ENCODE assay signal across 8 mouse cellular contexts in the genomic region with DNA sequence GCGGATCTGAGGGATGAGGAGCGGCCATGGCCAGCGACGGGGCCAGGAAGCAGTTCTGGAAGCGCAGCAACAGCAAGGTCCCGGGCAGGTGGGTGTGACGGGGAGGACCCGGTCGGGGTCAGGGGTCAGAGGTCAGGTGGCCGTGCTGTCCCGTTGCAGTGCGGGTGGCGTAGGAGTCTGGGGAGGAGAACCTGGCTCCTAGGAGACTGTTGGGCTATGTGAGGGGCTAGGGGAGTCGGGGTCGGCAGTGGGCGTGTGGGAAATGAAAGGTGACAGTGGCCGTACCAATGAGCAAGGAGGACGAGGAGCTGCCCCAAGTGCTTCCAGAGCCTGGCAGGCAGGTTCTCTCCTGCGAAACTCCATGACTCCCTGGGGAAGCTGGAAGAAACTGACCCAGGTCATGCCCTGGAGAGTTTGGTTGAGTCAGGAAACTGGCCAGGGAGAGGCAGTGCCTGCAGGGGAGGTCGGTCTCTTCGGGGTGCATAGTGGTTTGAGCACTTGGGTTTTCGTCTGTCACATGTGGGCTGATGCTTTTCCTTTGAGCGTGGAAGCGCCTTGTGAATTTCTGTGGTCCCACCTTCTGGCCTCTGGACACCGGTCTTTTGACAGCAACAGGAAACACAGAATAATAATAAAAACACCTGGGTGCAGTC. TPM values are rescaled to one million over a fixed set of nuclear protein-coding genes. Genes with fewer than 3 reads are reported as not detected.
DNase-seq lines count a peak whose midpoint lies in the region; ATAC-seq and TF ChIP-seq lines count a peak whose summit lies in the region.

No protein-coding gene starts in this region.

- H3K4me3 ChIP-seq in heart, adult 2 months = peak overlapping the region; percentile 80
- peak overlapping the region; percentile 97 for H3K4me3 ChIP-seq in E14TG2a.4 (replicated peaks; ENCODE audit: low read length)
- peak overlapping the region; percentile 99 for H3K4me3 ChIP-seq in forebrain, embryonic 15.5 days
- H3K4me3 ChIP-seq in liver, postnatal 0 days (ENCODE audit: low read depth, low read length) = peak overlapping the region; percentile 92

- TF ChIP-seq CTCF in heart, adult 2 months (IDR thresholded peaks at IDR 0.05) = no peak
- TF ChIP-seq CTCF in E14TG2a.4 (conservative IDR thresholded peaks at IDR 0.05; ENCODE audit: low read length) = no peak
- no peak for TF ChIP-seq CTCF in liver, postnatal 0 days (IDR thresholded peaks at IDR 0.05; ENCODE audit: low read depth)

- peak overlapping the region; percentile 88 for H3K9ac ChIP-seq in heart, adult 2 months (ENCODE audit: low read depth, low read length)
- peak overlapping the region; percentile 93 for H3K9ac ChIP-seq in forebrain, embryonic 15.5 days (replicated peaks)
- H3K9ac ChIP-seq in liver, postnatal 0 days (replicated peaks) = peak overlapping the region; percentile 92

- H3K4me1 ChIP-seq in heart, adult 2 months (ENCODE audit: control insufficient read depth, insufficient read depth, low read length) = peaks cover 20% of the 10 kb centered on the region
- peaks cover 33% of the 10 kb centered on the region for H3K4me1 ChIP-seq in E14TG2a.4 (replicated peaks; ENCODE audit: low read depth, low read length)
- peaks cover 24% of the 10 kb centered on the region for H3K4me1 ChIP-seq in forebrain, embryonic 15.5 days
- H3K4me1 ChIP-seq in liver, postnatal 0 days (ENCODE audit: insufficient read depth) = peaks cover 13% of the 10 kb centered on the region

- peak overlapping the region; percentile 94 for H3K4me2 ChIP-seq in forebrain, embryonic 15.5 days (replicated peaks)
- H3K4me2 ChIP-seq in liver, postnatal 0 days (ENCODE audit: low read depth, low read length) = peak overlapping the region; percentile 91

- 6% methylated on average over 25 of the region's 25 CpGs for WGBS in heart, adult 2 months
- 15% methylated on average over 25 of the region's 25 CpGs for WGBS in forebrain, embryonic 15.5 days
- 5% methylated on average over 25 of the region's 25 CpGs for WGBS in liver, postnatal 0 days (ENCODE audit: insufficient replicate concordance)

- DNase-seq in heart, adult 2 months = peak in 1 of 2 experiments; percentile 49
- no peak for DNase-seq in heart, postnatal 36 days
- DNase-seq in liver, postnatal 0 days = no peak
- DNase-seq in adrenal gland, adult (ENCODE audit: inconsistent age in 2 of 2, low spot score in 1 of 2) = no peak
- DNase-seq in thymus, postnatal 4 days = no peak

- H3K79me2 ChIP-seq in heart, adult 2 months (replicated peaks; ENCODE audit: control insufficient read depth, insufficient read depth, low read length) = peaks cover 6% of the 10 kb centered on the region; the same call in 1 of the 2 replicates

- no peak for TF ChIP-seq EP300 in heart, adult 2 months (IDR thresholded peaks at IDR 0.05; ENCODE audit: insufficient read depth, low read depth, low read length)
- TF ChIP-seq EP300 in liver, postnatal 0 days (IDR thresholded peaks at IDR 0.05; ENCODE audit: low read depth) = no peak

- no peaks in the 10 kb centered on the region for H3K27me3 ChIP-seq in heart, adult 2 months (ENCODE audit: control insufficient read depth, insufficient read depth, low read length)
- no peaks in the 10 kb centered on the region for H3K27me3 ChIP-seq in E14TG2a.4 (ENCODE audit: insufficient read depth, low read length)
- H3K27me3 ChIP-seq in forebrain, embryonic 15.5 days = no peaks in the 10 kb centered on the region
- H3K27me3 ChIP-seq in liver, postnatal 0 days (ENCODE audit: insufficient read depth, low read length) = no peaks in the 10 kb centered on the region

- peaks cover 6% of the 10 kb centered on the region; the same call in 1 of the 2 replicates for H3K36me3 ChIP-seq in heart, adult 2 months (ENCODE audit: control insufficient read depth, insufficient read depth, low read length)
- peaks cover 21% of the 10 kb centered on the region for H3K36me3 ChIP-seq in E14TG2a.4 (ENCODE audit: insufficient read depth, low read length)
- H3K36me3 ChIP-seq in forebrain, embryonic 15.5 days = no peaks in the 10 kb centered on the region
- no peaks in the 10 kb centered on the region for H3K36me3 ChIP-seq in liver, postnatal 0 days (replicated peaks; ENCODE audit: insufficient read depth, low read length)

- H3K9me3 ChIP-seq in E14TG2a.4 (ENCODE audit: low read length) = no peaks in the 10 kb centered on the region
- no peaks in the 10 kb centered on the region for H3K9me3 ChIP-seq in forebrain, embryonic 15.5 days
- H3K9me3 ChIP-seq in liver, postnatal 0 days (ENCODE audit: low read length) = no peaks in the 10 kb centered on the region

- intact Hi-C loops in heart, adult 2 months (cut with DNase I) = loop anchor here (2.0 to 10.0 kb wide), 2 partner anchors 14 to 160 kb away; a partner anchor contains a TSS
- intact Hi-C loops in heart, postnatal 36 days (cut with DNase I) = no loop called here

- peak; percentile 38 for ATAC-seq in forebrain, embryonic 15.5 days (replicated peaks)
- peak; percentile 68 for ATAC-seq in liver, postnatal 0 days
- no peak for ATAC-seq in cerebellum, adult (ENCODE audit: insufficient number of reproducible peaks, low FRiP score, low TSS enrichment)

- TF ChIP-seq POLR2A in heart, adult 2 months (IDR thresholded peaks at IDR 0.05; ENCODE audit: insufficient read depth, low read depth, low read length) = 0 out of 2 replicates have a peak, but pooled peaks have one; percentile 11

- H3K27ac ChIP-seq in heart, adult 2 months = peak overlapping the region; percentile 96
- peak overlapping the region; percentile 94 for H3K27ac ChIP-seq in forebrain, embryonic 15.5 days (replicated peaks)
- H3K27ac ChIP-seq in liver, postnatal 0 days (ENCODE audit: low read depth) = peak overlapping the region; percentile 97

RNA-seq across cellular contexts. Expression of a gene that starts 0.4 kb away (rescaled TPM):
- 10 to 100 TPM; 21.8 to 25.6 TPM for total RNA-seq in heart, adult 2 months (2021)
- polyA plus RNA-seq in heart, adult 2 months (2012; rRNA removed) = 23.2 and 30.1 TPM in 2 replicates
- 10 to 100 TPM; 21.7 to 28.6 TPM for total RNA-seq in heart, postnatal 36 days (2021)
- 12.9 and 13.1 TPM in 2 replicates for polyA plus RNA-seq in forebrain, embryonic 15.5 days (2015; fragmentation: Nextera tagmentation; extraction: Ambion mirVana)
- polyA plus RNA-seq in liver, postnatal 0 days (2015; fragmentation: Nextera tagmentation; extraction: Ambion mirVana) = 6.0 and 6.4 TPM in 2 replicates

RNA-seq across cellular contexts. Expression of a gene that starts 28.7 kb away (rescaled TPM):
- total RNA-seq in heart, adult 2 months (2021) = 10 to 100 TPM; 30.4 to 33.5 TPM
- 26.0 and 38.0 TPM in 2 replicates for polyA plus RNA-seq in heart, adult 2 months (2012; rRNA removed)
- 10 to 100 TPM; 28.0 to 28.1 TPM for total RNA-seq in heart, postnatal 36 days (2021)
- 21.7 and 23.5 TPM in 2 replicates for polyA plus RNA-seq in forebrain, embryonic 15.5 days (2015; fragmentation: Nextera tagmentation; extraction: Ambion mirVana)
- polyA plus RNA-seq in liver, postnatal 0 days (2015; fragmentation: Nextera tagmentation; extraction: Ambion mirVana) = 5.5 and 6.1 TPM in 2 replicates
